Mouse (Mus musculus) adipocyte (in vitro differentiated cells): Measurements from ENCODE around the gene Hs6st3.
"Not testable (repeated sequence)": the region's sequence is repeated elsewhere in the genome, so short reads cannot be mapped to it uniquely, and the experiment has no call there.

ENCODE experiments used
- DNase-seq: peaks from one replicate; pipeline ENCODE4 v3.0.0-alpha.2; 2016; ENCODE audit warnings: low spot score

Gene Hs6st3

DNA sequence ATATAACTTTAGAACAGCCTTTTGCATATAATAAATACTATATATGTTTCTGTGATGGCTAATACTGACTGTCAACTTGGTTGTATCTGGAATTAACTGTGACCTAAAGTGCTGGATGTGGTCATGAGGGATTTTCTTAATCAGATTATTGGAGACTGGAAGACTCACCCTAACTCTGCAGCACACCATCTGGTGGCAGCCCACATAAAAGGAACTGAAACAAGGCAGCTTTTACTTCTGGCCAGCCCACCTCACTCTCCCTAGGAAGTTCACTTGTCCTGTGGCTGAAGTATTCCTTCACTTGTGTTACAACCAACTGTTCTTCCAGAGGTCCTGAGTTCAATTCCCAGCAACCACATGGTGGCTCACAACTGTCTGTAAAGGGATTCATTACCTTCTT, 313.5 kb downstream of the Hs6st3 start:
- no peak for DNase-seq

DNA sequence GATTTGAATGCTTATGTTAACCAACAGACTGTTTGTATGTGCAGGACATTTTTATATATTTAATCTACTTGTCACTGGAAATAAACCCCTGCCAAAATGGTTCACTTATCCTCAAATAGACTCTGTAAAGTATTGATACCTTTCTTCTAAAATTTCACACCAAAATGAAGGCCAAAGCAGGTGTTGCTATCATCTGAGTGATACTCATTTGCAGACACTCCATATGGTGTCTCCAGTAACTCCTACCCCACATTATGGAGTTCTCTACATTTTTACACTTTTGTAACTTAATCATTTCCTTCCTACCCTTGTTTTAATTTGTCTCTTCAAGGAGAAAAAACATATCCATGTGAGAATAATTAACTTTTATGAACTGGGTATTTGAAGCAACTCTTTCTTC, 314.2 kb downstream of the Hs6st3 start:
- DNase-seq, result no peak

DNA sequence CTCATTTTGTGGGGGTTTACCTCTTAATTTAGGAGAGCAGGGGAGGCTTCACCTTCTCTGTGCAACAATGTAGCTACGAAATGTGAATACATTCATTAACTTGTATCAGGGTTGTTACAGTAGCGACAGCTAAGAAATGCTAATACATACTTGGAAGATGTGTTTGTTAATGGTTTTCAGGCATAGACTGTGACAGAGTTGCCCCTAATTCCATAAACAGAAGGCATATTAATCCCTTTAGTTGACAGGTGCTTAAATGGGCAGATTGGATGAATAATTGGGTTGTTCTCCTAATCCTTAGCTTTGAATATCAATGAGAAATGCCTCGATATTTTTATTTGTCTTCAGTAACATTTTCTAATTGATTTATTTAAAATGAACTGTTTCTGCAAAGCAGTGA, 314.7 kb downstream of the Hs6st3 start:
- no peak for DNase-seq

DNA sequence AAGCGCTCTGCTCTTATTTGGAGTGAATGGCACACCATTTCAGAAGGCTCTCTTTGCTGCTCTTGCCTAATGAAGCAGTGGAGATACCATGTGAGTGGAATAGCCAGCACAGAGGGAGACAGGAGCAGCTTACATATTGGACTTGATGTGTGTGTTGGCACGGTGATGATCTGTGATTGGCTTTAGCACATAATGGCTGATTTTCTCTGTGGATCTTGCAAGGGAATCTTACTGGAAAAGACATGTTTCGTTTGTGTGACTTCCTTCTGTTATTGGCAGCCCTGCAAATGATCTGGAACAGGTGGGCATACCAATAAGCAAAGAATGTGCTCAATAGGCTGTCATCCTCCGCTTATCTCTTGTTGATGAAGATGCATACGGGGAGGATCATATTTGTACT, 326.2 kb downstream of the Hs6st3 start:
- no peak for DNase-seq

DNA sequence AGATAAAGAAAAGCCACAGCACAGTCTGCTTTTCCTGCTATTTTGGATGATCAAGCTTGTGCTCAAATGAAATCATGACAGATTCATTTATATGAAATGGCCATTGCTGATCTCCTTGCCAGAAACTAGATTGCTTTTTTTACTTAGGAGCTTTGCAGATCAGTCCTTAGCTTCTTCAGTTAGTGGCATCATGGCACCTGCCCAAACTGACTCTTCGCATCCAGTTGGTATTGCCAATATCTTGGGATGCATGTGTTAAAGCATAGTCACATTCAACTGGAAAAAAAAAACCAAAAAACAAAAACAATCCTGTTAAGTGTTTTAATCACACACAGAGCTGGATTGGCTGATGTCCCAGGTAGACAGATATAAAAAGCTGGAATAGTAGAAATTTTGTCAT, 326.7 kb downstream of the Hs6st3 start:
- no peak for DNase-seq

DNA sequence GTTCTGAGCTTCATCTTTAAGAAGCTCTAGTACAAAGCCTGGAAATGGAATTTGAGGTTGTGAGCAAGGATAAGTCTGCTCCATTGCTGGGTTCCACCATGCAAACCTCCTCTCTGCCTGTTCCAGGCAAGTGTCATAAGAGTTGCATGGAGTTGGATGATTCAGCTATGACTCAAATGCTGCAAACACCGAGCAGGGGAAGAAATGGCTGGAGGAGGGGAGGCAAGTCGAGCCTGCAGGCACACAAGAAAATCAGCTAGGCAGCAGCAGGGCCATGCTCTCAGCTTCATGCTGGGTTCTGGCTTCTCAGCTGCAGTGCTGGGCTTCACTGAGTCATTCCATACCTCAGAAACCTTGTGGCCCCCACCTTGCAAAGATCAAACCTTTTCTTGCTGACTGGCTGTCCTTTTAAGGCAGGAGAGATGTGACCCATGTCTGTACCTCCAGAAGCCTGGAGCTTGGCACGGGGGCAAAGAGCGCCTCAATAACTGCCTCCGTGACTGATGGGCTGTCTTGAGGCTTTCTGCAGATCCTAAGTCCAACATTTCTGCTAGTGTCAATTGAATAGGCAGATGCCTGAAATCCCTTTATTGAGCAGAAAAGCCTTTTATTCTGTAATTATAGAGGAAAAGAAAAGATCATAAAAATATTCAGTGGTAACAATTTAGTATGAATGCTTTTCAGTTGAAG, 328.9 kb downstream of the Hs6st3 start:
- DNase-seq, result no peak

DNA sequence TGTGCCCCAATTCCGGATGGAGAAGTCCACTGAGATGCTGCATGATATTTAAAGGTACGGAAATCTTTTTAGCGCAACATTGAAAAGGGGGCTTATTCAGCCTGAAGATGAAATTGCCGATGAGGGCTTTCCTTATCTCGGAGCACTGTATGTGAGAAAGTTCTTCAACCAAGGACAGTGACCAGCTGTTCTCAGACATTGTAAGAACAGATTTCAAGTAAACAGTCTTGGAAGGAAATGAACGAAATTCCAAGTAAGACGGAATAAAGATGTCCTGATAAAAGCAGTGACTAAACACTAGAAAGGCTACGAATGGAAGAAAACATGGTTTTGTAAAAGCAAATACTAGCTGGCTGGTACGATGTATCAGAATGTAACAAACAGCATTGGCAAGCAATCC, 338.4 kb downstream of the Hs6st3 start:
- DNase-seq, result no peak

DNA sequence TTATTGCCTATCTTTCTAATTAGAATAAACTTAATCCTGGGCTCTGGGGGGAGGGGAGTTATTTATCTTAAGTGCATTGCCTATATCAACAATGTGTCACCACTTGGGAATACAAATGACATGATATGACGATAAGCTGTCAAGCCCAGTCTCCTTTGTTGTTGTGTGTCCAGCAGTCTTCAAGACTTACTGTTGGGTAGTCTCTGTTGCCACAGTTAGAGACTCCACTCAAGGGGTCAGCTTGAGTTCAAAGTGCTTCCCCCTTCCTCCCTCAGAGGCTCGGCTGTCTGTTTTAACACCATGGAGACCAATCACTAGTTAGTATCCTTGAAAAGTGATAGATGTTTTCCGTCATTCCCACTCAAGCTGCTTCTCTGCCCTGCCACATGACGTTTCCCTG, 339.7 kb downstream of the Hs6st3 start:
- DNase-seq, result no peak

DNA sequence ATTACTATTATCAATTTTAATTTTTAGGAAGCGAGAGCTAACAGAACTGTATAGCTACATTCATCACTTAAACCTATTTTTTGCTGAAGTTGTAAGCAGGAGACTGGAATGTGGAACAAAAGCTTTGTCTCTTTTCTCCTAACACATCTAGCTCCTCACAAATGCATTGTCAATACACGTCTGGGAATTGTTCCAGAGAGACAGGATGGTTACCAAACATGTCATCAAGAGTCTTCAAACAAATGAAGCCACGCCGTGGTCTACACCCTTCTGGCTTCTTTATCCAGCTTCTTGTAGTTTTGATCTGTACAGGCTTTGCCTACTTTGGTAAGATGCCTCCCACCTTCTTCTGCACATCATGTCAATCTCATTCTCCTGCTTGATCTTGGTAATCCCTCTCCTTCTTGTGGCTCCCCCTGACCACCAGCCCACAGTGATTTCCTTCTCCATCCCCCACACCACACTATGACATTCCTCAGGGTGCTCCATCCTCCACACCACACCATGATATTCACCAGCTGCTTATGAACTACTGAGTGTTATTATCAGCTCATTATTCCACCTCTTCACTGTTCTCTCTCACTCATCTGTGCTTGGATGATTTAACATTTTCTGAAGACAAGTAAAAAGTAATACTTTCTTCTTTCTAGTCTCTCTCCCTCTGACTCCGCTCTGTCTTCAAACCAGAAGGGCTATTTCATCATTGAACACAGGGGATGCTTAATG, 351.0 kb downstream of the Hs6st3 start:
- no peak for DNase-seq

DNA sequence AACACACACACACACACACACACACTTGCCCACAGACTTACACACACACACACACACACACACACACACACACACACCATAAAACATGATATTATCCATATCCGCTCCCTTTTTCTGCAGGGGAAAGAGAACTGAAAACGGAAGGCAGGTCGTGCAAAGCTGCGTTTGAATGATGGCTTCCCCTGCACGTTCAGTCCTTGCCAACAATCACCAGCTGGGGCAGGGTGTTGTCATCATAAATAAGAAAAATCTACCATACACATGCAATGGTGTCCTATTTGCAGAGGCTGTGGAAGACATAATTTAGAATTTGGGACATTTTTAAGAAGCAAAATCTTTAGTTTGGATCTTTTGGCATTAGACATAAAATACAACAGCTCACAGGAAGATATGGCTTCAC, 382.5 kb downstream of the Hs6st3 start:
- no peak for DNase-seq

DNA sequence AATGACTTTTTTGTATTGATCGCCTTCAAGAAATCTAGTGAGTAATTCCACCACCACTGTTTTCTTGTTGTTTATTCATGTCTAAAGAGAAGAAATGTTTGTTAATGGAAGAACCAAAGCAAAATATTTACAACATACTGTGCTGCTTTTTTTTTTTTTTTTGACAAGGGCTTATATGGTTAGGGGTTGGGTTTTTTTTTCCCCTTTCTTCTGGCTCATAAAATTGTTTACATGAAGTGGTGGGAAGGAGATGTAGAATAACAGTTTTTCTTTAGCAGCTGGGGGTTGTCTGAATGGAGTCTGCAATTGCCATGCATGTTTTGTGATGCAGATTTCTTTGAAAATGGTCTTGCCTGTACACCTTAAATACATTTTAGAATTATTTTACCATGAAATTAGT, 382.9 kb downstream of the Hs6st3 start:
- DNase-seq, result no peak

DNA sequence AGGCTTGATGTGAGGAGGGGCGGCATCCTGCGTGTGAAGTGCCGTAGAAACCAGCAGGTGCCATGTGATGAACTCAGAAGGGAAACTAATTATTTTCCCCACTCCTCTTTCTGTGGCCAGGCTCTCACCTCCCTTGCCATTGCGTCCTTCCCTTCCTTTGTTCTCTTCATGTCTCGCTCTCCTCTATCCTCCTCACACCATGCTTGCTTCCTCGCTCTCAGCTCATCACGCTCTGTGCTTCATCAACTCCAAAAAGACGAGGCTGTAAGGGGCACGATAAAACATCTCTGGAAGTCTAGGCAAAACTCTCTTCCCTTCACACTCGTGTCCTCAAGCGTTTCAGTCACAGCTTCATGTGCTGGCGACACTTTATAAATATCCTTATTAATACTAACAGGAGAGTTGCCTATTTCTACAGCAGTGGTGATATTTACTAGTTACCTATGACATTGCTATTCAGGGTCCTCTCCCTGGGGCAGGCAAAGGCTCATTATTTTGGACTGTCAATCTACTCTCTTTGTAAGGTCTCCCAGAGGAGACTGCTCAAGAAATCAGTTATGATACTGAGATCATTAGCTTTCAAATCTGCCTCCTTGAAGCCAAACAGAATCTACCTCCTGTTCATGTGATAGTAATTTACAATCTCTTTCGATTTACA, 394.9 kb downstream of the Hs6st3 start:
- DNase-seq, result no peak

DNA sequence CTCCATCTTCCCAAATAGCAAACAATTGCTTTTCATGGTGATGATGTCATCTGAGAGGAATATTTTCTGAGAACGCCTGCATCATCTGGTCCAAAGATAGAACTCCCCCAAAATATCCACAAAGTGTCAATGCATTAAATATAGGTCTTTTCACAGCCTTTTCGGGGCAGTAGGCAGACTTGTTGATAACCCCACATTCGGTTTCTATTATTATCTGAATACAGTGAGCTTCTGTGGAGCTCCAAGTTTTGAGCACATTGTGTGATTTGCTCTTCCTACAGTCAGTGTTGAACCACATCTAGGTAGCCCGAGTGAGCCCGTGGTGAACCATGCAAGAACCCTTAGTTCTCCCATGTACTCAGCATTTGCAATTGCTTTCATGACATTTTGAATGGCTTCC, 402.4 kb downstream of the Hs6st3 start:
- no peak for DNase-seq

DNA sequence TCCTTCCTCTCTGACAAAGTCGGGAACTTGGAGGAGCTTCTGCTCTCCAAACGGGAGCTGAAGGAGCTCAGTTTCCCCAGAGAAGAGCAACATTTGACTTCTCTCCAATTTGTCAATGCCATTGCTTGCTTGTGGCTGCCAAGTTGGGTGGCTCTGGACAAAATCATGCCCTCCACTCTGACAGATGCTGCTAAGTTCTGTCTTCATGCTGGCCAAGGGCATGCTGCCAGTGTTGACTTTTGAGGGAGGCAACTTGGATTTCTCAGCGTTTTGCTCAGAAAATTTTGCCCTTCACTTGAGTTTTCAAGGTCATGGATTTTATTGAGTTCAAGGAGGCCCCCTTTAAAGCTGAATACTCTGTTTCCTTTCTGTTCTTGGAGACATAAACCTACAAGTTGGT, 406.5 kb downstream of the Hs6st3 start:
- no peak for DNase-seq

DNA sequence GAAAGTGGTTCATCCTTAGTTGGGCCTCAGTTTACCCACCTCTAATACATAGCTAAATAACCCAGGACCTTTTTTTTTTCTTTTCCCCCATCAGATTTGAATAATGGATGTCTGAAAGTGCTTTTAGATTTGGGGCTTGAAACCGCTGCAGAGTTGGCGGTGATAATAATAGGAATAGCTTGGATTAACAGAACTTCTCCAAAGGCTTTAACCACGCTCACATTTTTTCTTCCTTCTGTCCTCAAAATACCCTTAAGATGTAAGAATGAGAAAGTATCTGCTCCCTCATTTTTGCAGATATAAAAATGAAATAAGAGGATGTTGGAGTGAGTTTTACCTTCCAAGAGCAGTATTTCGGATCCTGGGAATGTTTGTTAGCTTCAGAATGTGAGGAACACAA, 420.2 kb downstream of the Hs6st3 start:
- DNase-seq, result no peak

DNA sequence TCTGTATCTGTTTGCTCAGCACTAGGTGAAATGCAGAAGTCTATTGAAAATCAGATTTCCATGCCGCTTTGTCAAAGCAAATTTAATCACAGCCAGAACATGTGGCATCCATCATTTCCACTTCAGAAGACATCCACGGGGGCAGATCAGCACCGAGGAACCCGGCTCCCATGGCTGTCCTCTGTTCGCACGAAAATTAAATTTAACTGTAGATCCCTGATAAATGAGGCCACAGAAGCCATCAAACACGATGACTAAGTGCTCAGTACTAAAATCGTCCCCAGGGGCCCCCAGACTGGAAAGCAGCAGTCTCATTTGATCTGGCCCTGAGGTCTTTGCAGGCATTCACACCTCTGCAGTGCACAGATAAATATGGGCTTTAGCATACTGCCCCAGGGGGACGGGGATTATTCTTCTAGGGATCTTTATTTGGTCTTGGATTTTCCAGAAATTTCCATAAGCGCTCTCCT, 443.9 kb downstream of the Hs6st3 start:
- no peak for DNase-seq

DNA sequence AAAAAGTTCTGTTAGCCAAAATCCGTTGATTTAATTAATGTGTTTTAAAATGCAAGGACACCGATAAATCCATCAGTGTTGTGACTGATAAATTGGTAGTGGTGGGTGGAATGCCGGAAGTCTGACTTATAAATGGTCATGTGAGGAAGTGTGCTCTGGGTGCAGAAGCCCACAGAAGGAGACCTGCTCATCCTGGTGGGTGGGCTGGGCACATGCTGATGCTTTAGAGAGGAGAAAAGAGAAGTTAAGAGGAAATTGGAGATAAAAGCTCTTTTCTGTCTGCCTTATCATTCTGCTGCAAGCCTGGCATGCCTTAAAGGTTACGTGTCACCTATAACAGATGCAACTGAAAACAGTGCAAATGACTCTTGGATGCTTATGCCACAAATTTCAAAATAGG, 446.9 kb downstream of the Hs6st3 start:
- no peak for DNase-seq

DNA sequence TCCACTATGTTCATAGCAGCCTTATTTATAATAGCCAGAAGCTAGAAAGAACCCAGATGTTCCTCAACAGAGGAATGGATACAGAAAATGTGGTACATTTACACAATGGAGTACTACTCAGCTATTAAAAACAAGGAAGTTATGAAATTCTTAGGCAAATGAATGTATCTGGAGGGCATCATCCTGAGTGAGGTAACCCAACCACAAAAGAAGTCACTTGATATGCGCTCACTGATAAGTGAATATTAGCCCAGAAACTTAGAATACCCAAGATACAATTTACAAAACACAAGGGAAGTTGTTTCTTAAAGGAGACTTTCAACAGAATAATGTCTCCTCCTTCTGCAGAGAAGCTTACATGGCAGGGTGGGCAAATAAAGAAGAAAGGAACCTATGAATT, 449.2 kb downstream of the Hs6st3 start:
- not testable (repeated sequence) for DNase-seq

DNA sequence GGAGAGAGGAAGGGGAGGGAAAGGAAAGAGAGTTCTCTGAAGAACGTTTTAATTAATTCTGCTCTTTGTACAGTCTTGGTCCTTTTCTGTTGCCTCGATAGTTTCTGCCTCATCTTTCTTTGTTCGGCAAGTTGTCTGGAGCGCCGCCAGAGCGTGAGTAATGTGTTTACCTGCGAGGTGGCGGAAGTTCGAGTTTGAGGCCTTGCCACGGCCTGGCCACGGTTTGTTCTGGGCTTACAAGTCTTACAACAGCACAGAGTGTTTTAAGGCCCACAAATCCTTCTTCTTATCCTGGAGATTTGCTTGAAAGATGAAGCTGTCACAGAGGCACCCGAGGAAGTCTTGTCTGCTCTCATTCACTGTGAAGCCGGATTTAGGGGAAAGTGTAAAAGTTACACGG, 466.2 kb downstream of the Hs6st3 start:
- DNase-seq, result no peak

DNA sequence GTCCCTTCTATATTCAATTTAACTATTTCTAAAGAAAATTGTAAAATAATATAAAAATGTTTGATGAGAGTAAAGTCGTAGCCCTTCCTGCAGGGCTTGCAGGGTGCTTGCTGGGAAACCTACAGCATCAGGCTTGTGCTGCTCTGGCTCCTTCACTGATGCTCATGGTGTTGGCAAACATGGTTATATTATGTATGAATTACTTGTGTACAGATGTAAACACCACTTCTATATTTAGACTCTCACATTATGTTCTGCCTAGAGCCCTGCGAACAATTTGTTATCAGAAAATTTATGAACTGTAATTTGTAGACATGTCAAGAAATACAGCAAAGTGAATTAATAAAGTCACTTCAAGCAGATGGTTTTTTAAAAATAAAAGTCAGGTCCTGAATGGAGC, 474.7 kb downstream of the Hs6st3 start:
- DNase-seq, result no peak

DNA sequence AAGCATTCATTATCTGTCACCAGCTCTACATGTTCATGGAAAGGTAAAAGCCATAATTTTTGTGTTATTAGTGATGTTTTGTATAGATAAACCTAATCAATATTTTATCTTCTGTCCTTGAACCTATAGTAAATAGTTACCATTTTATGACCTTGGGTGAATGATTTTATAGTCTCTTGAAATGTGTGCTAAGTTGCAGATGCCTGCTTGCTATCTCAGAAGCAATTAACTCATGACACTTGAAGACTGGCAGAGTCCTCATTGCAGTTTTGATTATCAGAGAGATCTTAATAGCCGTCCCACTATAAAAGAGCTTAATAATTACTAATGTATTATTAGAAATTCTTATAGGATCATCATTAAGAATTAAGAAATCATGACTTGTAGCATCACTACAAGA, 491.0 kb downstream of the Hs6st3 start:
- no peak for DNase-seq

DNA sequence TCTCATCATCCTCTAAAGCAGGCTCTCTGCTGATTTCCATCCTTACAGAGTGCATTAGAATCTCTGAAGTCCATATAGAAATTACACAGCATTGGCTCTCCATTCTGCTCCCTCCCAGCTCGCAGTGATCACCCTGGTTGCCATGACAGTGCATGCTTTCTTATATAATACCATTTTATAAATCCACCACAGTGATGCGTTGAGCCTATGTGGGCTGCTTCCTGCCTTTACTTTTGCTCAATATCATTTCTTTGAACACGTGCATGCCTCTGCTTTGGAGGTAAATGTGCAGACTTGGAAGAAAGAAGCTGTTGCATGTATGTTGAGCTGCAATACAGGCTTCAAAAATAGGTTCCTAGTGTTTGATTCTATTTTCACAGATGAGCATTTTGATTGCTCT, 494.9 kb downstream of the Hs6st3 start:
- DNase-seq, result no peak

DNA sequence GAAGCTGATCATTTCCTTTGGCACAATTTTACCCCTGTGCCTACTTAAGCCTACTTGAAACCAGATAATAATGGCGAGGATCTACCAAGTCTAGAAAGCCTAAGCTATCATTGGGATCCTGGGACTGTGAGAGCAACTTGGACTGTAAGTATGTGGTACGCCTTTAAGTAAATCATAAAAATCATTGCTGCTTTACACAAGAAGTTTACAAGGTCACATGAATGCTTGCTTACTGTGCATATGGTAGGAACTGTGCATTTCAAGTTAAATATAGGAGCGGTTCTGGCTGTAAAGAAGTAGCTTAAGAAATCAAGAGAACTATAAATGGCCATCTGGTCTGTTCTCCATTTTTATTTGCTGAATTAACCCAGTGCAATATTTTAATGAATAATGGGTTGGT, 495.5 kb downstream of the Hs6st3 start:
- no peak for DNase-seq
